Mouse (Mus musculus) midbrain, embryonic 13.5 days (tissue): ENCODE results near the gene Rapgef3. TPM values are rescaled to one million over a fixed set of nuclear protein-coding genes. Genes with fewer than 3 reads are reported as not detected.

Experiments used
- ATAC-seq: fragments of 200-750 bp; cut with Nextera tagmentation; 2 replicates; pipeline ENCODE4 v1.8.0; 2017; ENCODE audit warnings: mild to moderate bottlenecking, moderate TSS enrichment, moderate library complexity
- H3K27ac ChIP-seq: fragments of 300-500 bp; sonication (generic); 2 replicates; pipeline ENCODE4 v1.5.1; 2015; ENCODE audit warnings: inconsistent platforms, mild to moderate bottlenecking, moderate library complexity
- H3K27me3 ChIP-seq: fragments of 300-500 bp; sonication (generic); 2 replicates; pipeline ENCODE4 v1.6.1; 2015; ENCODE audit warnings: mild to moderate bottlenecking, inconsistent platforms
- H3K36me3 ChIP-seq: fragments of 300-500 bp; sonication (generic); 2 replicates; pipeline ENCODE4 v1.6.1; 2015; ENCODE audit warnings: mild to moderate bottlenecking, inconsistent platforms
- H3K4me1 ChIP-seq: fragments of 300-500 bp; sonication (generic); replicated peaks from 2 replicates; pipeline ENCODE4 v1.6.1; 2015; ENCODE audit warnings: inconsistent platforms
- H3K4me2 ChIP-seq: fragments of 300-500 bp; sonication (generic); replicated peaks from 2 replicates; pipeline ENCODE4 v1.6.1; 2015; ENCODE audit warnings: moderate library complexity, mild to moderate bottlenecking, inconsistent platforms
- H3K4me3 ChIP-seq: fragments of 300-500 bp; sonication (generic); replicated peaks from 2 replicates; pipeline ENCODE4 v1.5.1; 2015; ENCODE audit warnings: mild to moderate bottlenecking, inconsistent platforms
- H3K9ac ChIP-seq: fragments of 300-500 bp; sonication (generic); replicated peaks from 2 replicates; pipeline ENCODE4 v1.6.1; 2015; ENCODE audit warnings: mild to moderate bottlenecking, inconsistent platforms
- H3K9me3 ChIP-seq: fragments of 300-500 bp; sonication (generic); 2 replicates; pipeline ENCODE4 v1.6.1; 2016; ENCODE audit warnings: mild to moderate bottlenecking, inconsistent platforms
- WGBS: fragments of 180-500 bp; shearing (Covaris S2); methylation state at CpG from one replicate; pipeline ENCODE4 v1.1.7; 2015; 5-methylcytosine and 5-hydroxymethylcytosine counted together
- polyA plus RNA-seq: library from polyadenylated mRNA; unstranded; fragments of >200 nt; fragmentation: Nextera tagmentation; extraction: Ambion mirVana; gene quantifications from 2 replicates; pipeline ENCODE4 v1.2.1, GENCODE M21; 2015

Rapgef3 gene
- polyA plus RNA-seq, 1 experiment from 2014 or later, result 9.0 TPM

GRCm38 (mm10) chr15:97808532-97808931 lies 40.8 kb upstream of the Rapgef3 start:
- H3K36me3 ChIP-seq, result peaks cover 63% of the 10 kb centered on the region
- no peak overlapping the region for H3K4me3 ChIP-seq
- WGBS, result 90% methylated on average over 14 of the region's 14 CpGs
- H3K27ac ChIP-seq, result no peak overlapping the region
- H3K9ac ChIP-seq, result no peak overlapping the region
- H3K4me1 ChIP-seq, result peaks cover 17% of the 10 kb centered on the region
- H3K9me3 ChIP-seq, result no peaks in the 10 kb centered on the region
- no peak for ATAC-seq
- no peaks in the 10 kb centered on the region for H3K27me3 ChIP-seq
- H3K4me2 ChIP-seq, result no peak overlapping the region

- no peak for ATAC-seq
- Histone ChIP-seq H3K4me2 (no peak overlapping the region), H3K27ac (no peak overlapping the region), H3K4me1 (peaks cover 12% of the 10 kb centered on the region), H3K4me3 (no peak overlapping the region), H3K36me3 (peaks cover 63% of the 10 kb centered on the region), H3K27me3 (no peaks in the 10 kb centered on the region), H3K9ac (no peak overlapping the region), H3K9me3 (no peaks in the 10 kb centered on the region)
- 78% methylated on average over 12 of the region's 12 CpGs for WGBS
These were observed 40.1 kb upstream of the Rapgef3 start for GRCm38 (mm10) chr15:97807867-97808266.

GRCm38 (mm10) chr15:97802575-97802974 lies 34.8 kb upstream of the Rapgef3 start:
- peaks cover 66% of the 10 kb centered on the region for H3K36me3 ChIP-seq
- peak overlapping the region; percentile 65 for H3K27ac ChIP-seq
- H3K4me2 ChIP-seq, result peak overlapping the region; percentile 41
- H3K4me3 ChIP-seq, result peak overlapping the region; percentile 8
- no peaks in the 10 kb centered on the region for H3K27me3 ChIP-seq
- ATAC-seq, result peak; percentile 72
- H3K9me3 ChIP-seq, result no peaks in the 10 kb centered on the region
- 0 out of 2 replicates have a peak overlapping the region, but pooled peaks have one; percentile 19 for H3K9ac ChIP-seq
- peaks cover 38% of the 10 kb centered on the region for H3K4me1 ChIP-seq
- WGBS, result 11% methylated on average over 13 of the region's 13 CpGs

DNA sequence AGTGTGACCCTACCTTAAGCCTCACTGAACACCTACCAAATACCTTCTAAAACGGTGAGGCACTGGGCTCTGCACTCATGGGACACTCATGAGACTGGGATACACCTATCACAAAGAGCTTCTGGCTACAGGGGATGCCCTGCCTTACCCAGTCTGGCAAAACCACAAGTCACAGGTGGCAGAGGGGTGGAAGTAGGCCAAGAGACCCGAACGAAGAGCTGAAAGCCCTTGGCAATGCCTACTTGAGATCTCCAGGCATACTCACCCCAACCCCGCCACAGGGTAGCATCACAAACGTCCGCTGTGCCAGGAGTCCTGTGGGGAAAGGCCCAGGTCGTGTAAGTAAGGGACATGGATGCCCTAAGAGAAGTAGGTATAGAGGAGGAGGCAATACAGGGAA lies 34.0 kb upstream of the Rapgef3 start:
- 79% methylated on average over 7 of the region's 7 CpGs for whole genome bisulfite sequencing
- H3K4me1 ChIP-seq, result peaks cover 42% of the 10 kb centered on the region
- no peaks in the 10 kb centered on the region for H3K27me3 ChIP-seq
- H3K9me3 ChIP-seq, result no peaks in the 10 kb centered on the region
- no peak for ATAC-seq
- peak overlapping the region; percentile 41 for H3K4me2 ChIP-seq
- 0 out of 2 replicates have a peak overlapping the region, but pooled peaks have one; percentile 8 for H3K4me3 ChIP-seq
- no peak overlapping the region for H3K9ac ChIP-seq
- no peak overlapping the region for H3K27ac ChIP-seq
- peaks cover 66% of the 10 kb centered on the region for H3K36me3 ChIP-seq

DNA sequence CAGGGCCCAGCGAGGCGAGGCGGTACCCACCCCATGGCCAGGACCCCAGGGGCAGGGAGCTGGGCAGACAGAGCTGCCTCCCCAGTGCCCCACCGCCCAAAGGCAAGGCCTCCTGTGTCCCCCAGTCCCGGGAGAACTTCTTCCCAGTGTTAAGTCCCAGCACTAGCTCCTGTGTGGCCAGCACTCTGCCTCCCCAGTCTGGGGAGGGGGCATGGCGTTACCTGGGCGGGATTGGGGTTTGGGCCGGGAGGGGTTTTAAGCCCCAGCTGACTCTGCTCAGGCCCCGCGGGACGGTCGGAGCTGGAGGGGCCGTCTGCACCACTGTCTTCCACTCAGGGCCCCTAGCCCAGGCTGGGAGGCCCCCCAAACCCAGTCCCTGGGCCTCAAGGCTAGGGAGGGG lies 33.1 kb upstream of the Rapgef3 start:
- peaks cover 66% of the 10 kb centered on the region for H3K36me3 ChIP-seq
- no peak for ATAC-seq
- H3K27ac ChIP-seq, result no peak overlapping the region
- no peak overlapping the region for H3K4me3 ChIP-seq
- no peak overlapping the region for H3K4me2 ChIP-seq
- no peak overlapping the region for H3K9ac ChIP-seq
- H3K27me3 ChIP-seq, result no peaks in the 10 kb centered on the region
- H3K9me3 ChIP-seq, result no peaks in the 10 kb centered on the region
- 91% methylated on average over 13 of the region's 13 CpGs for WGBS
- peaks cover 42% of the 10 kb centered on the region for H3K4me1 ChIP-seq

GRCm38 (mm10) chr15:97799446-97799845 lies 31.7 kb upstream of the Rapgef3 start:
- Histone ChIP-seq H3K4me3 (no peak overlapping the region), H3K9me3 (no peaks in the 10 kb centered on the region), H3K27me3 (no peaks in the 10 kb centered on the region), H3K9ac (no peak overlapping the region), H3K4me1 (peaks cover 42% of the 10 kb centered on the region), H3K36me3 (peaks cover 72% of the 10 kb centered on the region), H3K4me2 (no peak overlapping the region), H3K27ac (no peak overlapping the region)
- no peak for ATAC-seq
- 78% methylated on average over 11 of the region's 11 CpGs for WGBS

DNA sequence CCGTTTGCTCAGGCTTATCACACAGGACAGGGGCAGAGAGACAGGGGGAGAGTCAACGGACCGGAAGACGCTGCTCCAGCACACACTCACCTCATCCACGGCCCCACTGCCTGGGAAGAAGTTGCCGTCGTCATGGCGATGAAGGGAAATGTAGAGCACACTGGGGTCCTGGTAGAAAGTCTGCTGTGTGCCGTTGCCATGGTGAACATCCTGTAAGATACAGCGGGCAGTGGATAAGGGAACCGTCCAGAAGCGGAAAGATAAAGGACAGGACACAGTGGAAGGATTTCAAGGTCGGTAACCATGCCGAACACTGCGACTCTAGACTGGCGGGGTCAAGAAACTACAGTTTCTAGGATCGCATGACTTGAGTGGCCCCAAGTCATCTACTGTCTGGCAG lies 30.4 kb upstream of the Rapgef3 start:
- H3K36me3 ChIP-seq, result peaks cover 85% of the 10 kb centered on the region
- H3K4me1 ChIP-seq, result peaks cover 42% of the 10 kb centered on the region
- peak overlapping the region; percentile 71 for H3K27ac ChIP-seq
- 12% methylated on average over 17 of the region's 17 CpGs for WGBS
- H3K27me3 ChIP-seq, result no peaks in the 10 kb centered on the region
- H3K9me3 ChIP-seq, result no peaks in the 10 kb centered on the region
- H3K4me2 ChIP-seq, result peak overlapping the region; percentile 29
- 0 out of 2 replicates have a peak overlapping the region, but pooled peaks have one; percentile 33 for H3K9ac ChIP-seq
- no peak overlapping the region for H3K4me3 ChIP-seq
- peak; percentile 84 for ATAC-seq

DNA sequence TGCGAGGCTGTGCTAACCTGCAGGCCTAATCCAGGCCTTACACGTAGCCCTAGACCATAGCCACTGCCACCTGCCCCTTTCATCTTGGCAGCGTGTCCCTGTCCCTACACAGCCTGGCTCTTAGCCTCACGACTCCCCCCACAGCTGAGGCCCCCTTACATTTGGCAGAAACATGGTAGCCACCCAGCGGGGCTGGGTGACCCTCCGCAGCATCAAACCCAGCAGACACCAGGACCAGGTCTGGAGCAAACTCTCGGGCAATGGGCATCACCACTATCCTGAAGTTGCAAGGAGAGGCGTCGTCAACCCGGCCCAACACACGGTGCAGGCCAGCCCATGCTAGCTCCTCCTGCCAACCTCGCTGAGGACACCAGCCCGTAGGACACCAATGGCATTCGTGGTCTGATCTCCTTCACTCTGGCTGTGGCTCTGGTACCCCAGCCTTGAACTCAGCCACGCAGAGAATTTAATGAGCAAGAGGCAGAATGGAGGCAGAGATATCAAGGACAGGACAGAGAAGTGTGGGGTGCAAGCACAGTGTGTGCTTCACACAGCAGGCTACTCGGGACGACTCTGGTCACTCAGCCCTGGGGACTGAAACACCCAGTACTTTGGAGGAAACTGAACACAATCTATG lies 29.0 kb upstream of the Rapgef3 start:
- WGBS, result 95% methylated on average over 17 of the region's 17 CpGs
- peaks cover 32% of the 10 kb centered on the region for H3K4me1 ChIP-seq
- no peak for ATAC-seq
- H3K27me3 ChIP-seq, result no peaks in the 10 kb centered on the region
- peaks cover 91% of the 10 kb centered on the region for H3K36me3 ChIP-seq
- no peaks in the 10 kb centered on the region for H3K9me3 ChIP-seq
- H3K4me3 ChIP-seq, result no peak overlapping the region
- no peak overlapping the region for H3K4me2 ChIP-seq
- H3K9ac ChIP-seq, result no peak overlapping the region
- H3K27ac ChIP-seq, result no peak overlapping the region

DNA sequence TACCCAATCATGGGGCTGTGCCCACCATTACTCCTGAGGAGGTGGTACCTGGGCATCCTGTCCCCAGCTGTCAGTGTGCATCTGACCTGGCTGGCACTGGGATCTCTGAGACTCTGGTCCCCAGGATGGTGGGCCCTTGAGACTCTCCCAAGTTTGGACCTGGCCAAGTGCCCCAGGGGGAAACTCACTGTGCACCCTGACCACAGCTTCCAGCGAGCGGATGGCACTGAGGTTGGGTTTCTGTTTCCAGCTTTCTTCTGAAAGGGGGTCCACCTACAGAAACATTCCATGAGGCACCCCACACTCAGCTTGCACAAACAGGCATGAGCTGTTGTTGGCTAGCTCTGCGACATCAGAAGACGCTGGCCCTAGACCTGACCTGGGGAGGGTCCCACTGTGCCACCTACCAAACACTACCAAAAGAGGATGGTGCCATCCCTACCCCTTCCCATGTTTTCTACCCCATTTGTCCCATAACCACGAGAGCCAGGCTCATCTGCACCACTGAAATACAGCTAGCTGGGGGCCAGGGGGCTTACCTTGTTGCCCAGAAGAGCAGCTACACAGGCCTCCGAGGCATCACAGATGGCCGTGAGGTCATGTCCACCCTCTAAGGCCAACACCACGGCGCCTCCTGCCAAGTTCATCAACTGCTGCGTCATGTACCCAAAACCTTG lies 27.9 kb upstream of the Rapgef3 start:
- Histone ChIP-seq H3K27ac (no peak overlapping the region), H3K4me2 (no peak overlapping the region), H3K9ac (no peak overlapping the region), H3K9me3 (no peaks in the 10 kb centered on the region), H3K4me3 (no peak overlapping the region), H3K27me3 (no peaks in the 10 kb centered on the region), H3K36me3 (peaks cover 89% of the 10 kb centered on the region), H3K4me1 (peaks cover 27% of the 10 kb centered on the region)
- 98% methylated on average over 10 of the region's 10 CpGs for WGBS
- ATAC-seq, result no peak

DNA sequence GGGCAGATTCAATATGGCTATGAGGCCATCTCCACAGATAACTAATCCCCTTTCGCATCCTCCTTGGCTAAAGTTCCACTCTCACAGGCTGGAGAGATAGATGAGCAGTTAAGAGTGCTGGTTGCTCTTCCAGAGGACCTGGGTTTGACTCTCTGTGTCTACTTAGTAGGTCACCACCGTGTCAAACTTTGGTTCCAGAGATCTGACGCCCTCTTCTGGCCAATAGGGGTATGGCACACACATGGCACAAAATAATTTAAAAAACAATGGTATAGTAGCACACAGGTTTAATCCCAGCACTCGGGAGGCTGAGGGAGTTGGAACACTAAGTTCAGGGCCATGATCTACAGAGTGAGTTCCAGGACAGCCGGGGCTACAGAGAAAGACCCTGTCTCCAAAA lies 26.5 kb upstream of the Rapgef3 start:
- Histone ChIP-seq H3K36me3 (peaks cover 81% of the 10 kb centered on the region), H3K9me3 (no peaks in the 10 kb centered on the region), H3K27me3 (no peaks in the 10 kb centered on the region), H3K9ac (no peak overlapping the region), H3K4me2 (no peak overlapping the region), H3K4me3 (no peak overlapping the region), H3K4me1 (peaks cover 21% of the 10 kb centered on the region), H3K27ac (no peak overlapping the region)
- no peak for ATAC-seq
- WGBS, result 77% methylated on average over 5 of the region's 5 CpGs

- Histone ChIP-seq H3K9ac (no peak overlapping the region), H3K27ac (no peak overlapping the region), H3K4me2 (no peak overlapping the region), H3K4me1 (peaks cover 20% of the 10 kb centered on the region), H3K27me3 (no peaks in the 10 kb centered on the region), H3K4me3 (no peak overlapping the region), H3K9me3 (no peaks in the 10 kb centered on the region), H3K36me3 (peaks cover 76% of the 10 kb centered on the region)
- no peak for ATAC-seq
- WGBS, result 92% methylated on average over 18 of the region's 18 CpGs
These were observed 25.8 kb upstream of the Rapgef3 start for GRCm38 (mm10) chr15:97793386-97794153.

GRCm38 (mm10) chr15:97791126-97791700 lies 23.4 kb upstream of the Rapgef3 start:
- 92% methylated on average over 11 of the region's 11 CpGs for WGBS
- no peak for ATAC-seq
- H3K27ac ChIP-seq, result no peak overlapping the region
- no peak overlapping the region for H3K4me3 ChIP-seq
- peaks cover 58% of the 10 kb centered on the region for H3K36me3 ChIP-seq
- H3K9me3 ChIP-seq, result no peaks in the 10 kb centered on the region
- no peak overlapping the region for H3K4me2 ChIP-seq
- H3K27me3 ChIP-seq, result no peaks in the 10 kb centered on the region
- peaks cover 15% of the 10 kb centered on the region; the same call in 1 of the 2 replicates for H3K4me1 ChIP-seq
- H3K9ac ChIP-seq, result no peak overlapping the region
